Mouse (Mus musculus) stomach, postnatal 0 days (tissue): ENCODE measurements around the gene Phb2.

Source experiments
- CTCF ChIP-seq: IDR thresholded peaks from 2 replicates; pipeline ENCODE4 v1.5.1; 2016; ENCODE audit warnings: antibody characterized with exemption, low read depth, mild to moderate bottlenecking, moderate library complexity
- EP300 ChIP-seq: optimal IDR thresholded peaks from 2 replicates; pipeline ENCODE3; 2016; ENCODE audit warnings: antibody characterized with exemption

- TF ChIP-seq EP300 (no peak), CTCF (no peak)
Observed at GRCm38 (mm10) chr6:124737040-124737439, 24.9 kb downstream of the Phb2 start.
